Mouse (Mus musculus) liver, postnatal 0 days (tissue): Measurements from ENCODE around the gene Trim62.

Experiments used
- CTCF ChIP-seq: sonication (generic); IDR thresholded peaks from 2 replicates; pipeline ENCODE4 v1.5.1; 2016; ENCODE audit warnings: antibody characterized with exemption, low read depth
- EP300 ChIP-seq: IDR thresholded peaks from 2 replicates; pipeline ENCODE4 v1.6.1; 2016; ENCODE audit warnings: antibody characterized with exemption, low read depth, mild to moderate bottlenecking

GRCm38 (mm10) chr4:128887026-128887425 lies 3.6 kb downstream of the Trim62 start:
- TF ChIP-seq CTCF (no peak), EP300 (no peak)
